Mouse (Mus musculus) midbrain, embryonic 10.5 days (tissue): Measurements from ENCODE around the gene Hdac1. TPM values are rescaled to one million over a fixed set of nuclear protein-coding genes. Genes with fewer than 3 reads are reported as not detected.

Experiments
- DNase-seq: peaks from one replicate; pipeline ENCODE4 v3.0.0-alpha.2; 2017; ENCODE audit warnings: low spot score
- H3K27ac ChIP-seq: fragments of 300-500 bp; sonication (generic); replicated peaks from 2 replicates; pipeline ENCODE4 v1.5.1; 2016; ENCODE audit warnings: mild to moderate bottlenecking
- H3K27me3 ChIP-seq: fragments of 300-500 bp; sonication (generic); 2 replicates; pipeline ENCODE4 v1.6.1; 2016; ENCODE audit warnings: low read depth, mild to moderate bottlenecking; ENCODE audit not compliant: poor library complexity, severe bottlenecking
- H3K36me3 ChIP-seq: fragments of 300-500 bp; sonication (generic); 2 replicates; pipeline ENCODE4 v1.6.1; 2016; ENCODE audit warnings: mild to moderate bottlenecking, moderate library complexity
- H3K4me1 ChIP-seq: fragments of 300-500 bp; sonication (generic); 2 replicates; pipeline ENCODE4 v1.6.1; 2016
- H3K4me3 ChIP-seq: fragments of 300-500 bp; sonication (generic); 2 replicates; pipeline ENCODE4 v1.5.1; 2016; ENCODE audit warnings: mild to moderate bottlenecking, moderate library complexity
- H3K9me3 ChIP-seq: fragments of 300-500 bp; sonication (generic); replicated peaks from 2 replicates; pipeline ENCODE4 v1.6.1; 2016; ENCODE audit warnings: mild to moderate bottlenecking
- WGBS: fragments of 180-500 bp; shearing (Covaris S2); methylation state at CpG from one replicate; pipeline ENCODE4 v1.1.7; 2016; 5-methylcytosine and 5-hydroxymethylcytosine counted together
- polyA plus RNA-seq: library from polyadenylated mRNA; unstranded; fragments of >200 nt; fragmentation: Nextera tagmentation; extraction: Ambion mirVana; gene quantifications from 2 replicates; pipeline ENCODE4 v1.2.1, GENCODE M21; 2016

The Hdac1 gene
- polyA plus RNA-seq, 1 experiment from 2014 or later = 276 TPM

DNA sequence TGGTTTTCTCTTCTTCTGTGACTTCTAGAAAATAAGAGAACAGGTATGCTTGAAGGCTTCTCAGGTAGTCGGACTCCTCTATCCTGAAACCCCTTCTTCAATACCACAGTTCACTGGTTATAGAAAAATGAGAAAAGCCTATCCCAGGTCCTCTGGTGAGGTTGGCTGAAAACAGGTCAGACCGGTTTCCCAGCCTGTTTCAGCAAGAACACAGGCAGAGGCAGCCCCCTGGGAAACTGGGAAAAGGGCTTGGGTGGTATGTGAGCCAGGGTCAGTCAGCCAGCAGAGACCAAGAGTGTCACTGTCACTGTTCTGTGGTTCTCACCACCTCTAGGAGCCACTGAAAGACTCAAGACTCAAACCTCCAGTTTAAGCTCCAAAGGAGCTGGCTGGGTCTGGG, 25.6 kb downstream of the Hdac1 start:
- peaks cover 76% of the 10 kb centered on the region for H3K36me3 ChIP-seq
- H3K9me3 ChIP-seq = no peaks in the 10 kb centered on the region
- WGBS = 60% methylated on average over 2 of the region's 2 CpGs
- H3K4me1 ChIP-seq = peaks cover 34% of the 10 kb centered on the region
- no peaks in the 10 kb centered on the region for H3K27me3 ChIP-seq
- peak overlapping the region; percentile 27; the same call in 1 of the 2 replicates for H3K4me3 ChIP-seq
- no peak for DNase-seq
- H3K27ac ChIP-seq = no peak overlapping the region

- H3K4me3 ChIP-seq = peak overlapping the region; percentile 100
- H3K27ac ChIP-seq = peak overlapping the region; percentile 100
- H3K4me1 ChIP-seq = peaks cover 55% of the 10 kb centered on the region
- no peaks in the 10 kb centered on the region for H3K9me3 ChIP-seq
- DNase-seq = peak; percentile 77
- H3K36me3 ChIP-seq = peaks cover 51% of the 10 kb centered on the region
- WGBS = under 1% methylated on average over 34 of the region's 35 CpGs
- no peaks in the 10 kb centered on the region for H3K27me3 ChIP-seq
Measured at GRCm38 (mm10) chr4:129514300-129514898, 28.1 kb downstream of the Hdac1 start.

- under 1% methylated on average over 40 of the region's 57 CpGs for WGBS
- Histone ChIP-seq H3K27ac (peak overlapping the region; percentile 100), H3K4me3 (peak overlapping the region; percentile 100), H3K9me3 (no peaks in the 10 kb centered on the region), H3K36me3 (peaks cover 47% of the 10 kb centered on the region), H3K27me3 (no peaks in the 10 kb centered on the region), H3K4me1 (peaks cover 61% of the 10 kb centered on the region)
- DNase-seq = no peak
Measured at GRCm38 (mm10) chr4:129513891-129514290, 28.6 kb downstream of the Hdac1 start.

DNA sequence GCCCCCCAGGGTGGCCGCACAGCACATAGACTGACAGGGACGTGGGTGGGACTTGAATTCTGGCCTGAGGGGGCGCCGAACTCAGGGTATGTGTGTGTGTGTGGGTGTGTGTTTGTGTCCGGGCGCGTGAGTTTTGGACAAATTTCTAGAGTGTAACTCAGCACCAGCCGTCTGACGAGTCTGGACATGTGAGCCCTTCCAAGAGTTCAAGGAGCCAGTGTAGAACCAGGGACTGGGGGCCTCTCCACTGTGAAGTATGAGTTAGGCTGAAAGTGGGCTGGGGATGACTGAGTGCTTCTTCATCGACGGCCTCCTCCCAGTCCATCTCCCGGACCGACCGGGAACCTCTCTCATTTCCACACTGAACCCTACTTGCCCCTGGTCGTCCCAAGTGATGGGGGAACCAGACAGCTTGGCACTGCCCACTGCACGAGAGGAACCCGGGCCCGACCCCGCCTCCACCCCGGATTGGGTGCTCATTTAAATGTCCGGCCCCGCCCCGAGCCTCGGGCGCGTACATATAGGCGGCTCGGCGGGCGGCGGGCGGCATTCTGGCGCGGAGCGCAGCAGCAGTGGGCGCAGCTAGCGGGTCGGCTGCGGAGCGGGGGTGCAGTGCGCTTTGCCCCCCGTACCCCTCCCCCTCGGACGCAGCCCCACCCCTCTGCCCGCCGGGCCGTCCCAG, 29.3 kb downstream of the Hdac1 start, which contains the start of gene Marcksl1:
Marcksl1 (plus strand) TSS at position 496 of the 682 bp plus-strand sequence.
- H3K27ac ChIP-seq = peak within 1 kb of the TSS; percentile 100
- H3K4me3 ChIP-seq = peak within 1 kb of the TSS; percentile 100
- 8% methylated on average over 42 of the region's 47 CpGs for WGBS
- peaks cover 40% of the 10 kb centered on the region for H3K36me3 ChIP-seq
- H3K27me3 ChIP-seq = no peaks in the 10 kb centered on the region
- peak; percentile 92 for DNase-seq
- H3K9me3 ChIP-seq = no peaks in the 10 kb centered on the region
- peaks cover 67% of the 10 kb centered on the region for H3K4me1 ChIP-seq

DNA sequence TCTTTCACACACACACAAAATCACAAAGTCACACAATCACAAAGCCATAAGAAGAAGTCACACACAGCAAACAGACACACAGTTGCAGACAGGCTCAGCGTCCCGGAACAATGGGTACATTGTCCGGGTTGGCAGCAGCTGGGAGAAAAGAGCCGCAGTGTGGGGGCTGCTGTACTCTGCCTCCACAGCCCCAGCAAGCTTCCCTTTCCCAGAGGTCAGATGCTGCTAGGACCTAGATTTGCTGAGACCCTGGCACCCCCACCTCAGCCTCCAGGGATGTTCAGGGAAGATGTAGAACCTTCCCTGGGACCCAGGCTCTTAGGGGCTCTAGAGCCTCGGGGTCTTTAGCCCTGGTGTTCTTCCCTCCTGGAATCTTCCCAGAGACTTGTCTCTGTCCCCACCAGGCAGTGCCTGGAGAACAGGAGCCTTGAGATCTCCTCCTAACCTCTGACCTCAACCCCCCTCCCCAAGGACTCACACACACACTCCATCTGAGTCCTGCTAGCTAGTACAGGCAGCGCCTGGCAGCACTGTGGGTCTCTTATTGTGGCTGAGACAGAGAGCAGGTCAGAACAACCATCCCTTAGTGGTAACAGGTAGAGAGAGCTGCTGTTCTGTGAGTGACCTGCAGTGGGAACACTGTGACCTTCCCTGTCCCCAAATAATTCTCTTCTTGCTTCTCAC, 31.0 kb downstream of the Hdac1 start:
- Histone ChIP-seq H3K4me3 (peak overlapping the region; percentile 30), H3K36me3 (peaks cover 24% of the 10 kb centered on the region), H3K27me3 (no peaks in the 10 kb centered on the region), H3K27ac (peak overlapping the region; percentile 100), H3K4me1 (peaks cover 63% of the 10 kb centered on the region), H3K9me3 (no peaks in the 10 kb centered on the region)
- peak; percentile 45 for DNase-seq
- WGBS = 13% methylated on average over 6 of the region's 6 CpGs

GRCm38 (mm10) chr4:129510723-129511412, 31.6 kb downstream of the Hdac1 start:
- Histone ChIP-seq H3K27ac (peak overlapping the region; percentile 100), H3K27me3 (no peaks in the 10 kb centered on the region), H3K4me3 (peak overlapping the region; percentile 30), H3K4me1 (peaks cover 60% of the 10 kb centered on the region), H3K36me3 (peaks cover 17% of the 10 kb centered on the region), H3K9me3 (no peaks in the 10 kb centered on the region)
- WGBS = 41% methylated on average over 6 of the region's 6 CpGs
- DNase-seq = peak; percentile 30

GRCm38 (mm10) chr4:129509650-129510049, 32.9 kb downstream of the Hdac1 start:
- Histone ChIP-seq H3K27me3 (no peaks in the 10 kb centered on the region), H3K27ac (peak overlapping the region; percentile 33), H3K4me1 (peaks cover 48% of the 10 kb centered on the region), H3K36me3 (peaks cover 4% of the 10 kb centered on the region), H3K9me3 (no peaks in the 10 kb centered on the region), H3K4me3 (no peak overlapping the region)
- no peak for DNase-seq
- WGBS = 73% methylated on average over 3 of the region's 3 CpGs

DNA sequence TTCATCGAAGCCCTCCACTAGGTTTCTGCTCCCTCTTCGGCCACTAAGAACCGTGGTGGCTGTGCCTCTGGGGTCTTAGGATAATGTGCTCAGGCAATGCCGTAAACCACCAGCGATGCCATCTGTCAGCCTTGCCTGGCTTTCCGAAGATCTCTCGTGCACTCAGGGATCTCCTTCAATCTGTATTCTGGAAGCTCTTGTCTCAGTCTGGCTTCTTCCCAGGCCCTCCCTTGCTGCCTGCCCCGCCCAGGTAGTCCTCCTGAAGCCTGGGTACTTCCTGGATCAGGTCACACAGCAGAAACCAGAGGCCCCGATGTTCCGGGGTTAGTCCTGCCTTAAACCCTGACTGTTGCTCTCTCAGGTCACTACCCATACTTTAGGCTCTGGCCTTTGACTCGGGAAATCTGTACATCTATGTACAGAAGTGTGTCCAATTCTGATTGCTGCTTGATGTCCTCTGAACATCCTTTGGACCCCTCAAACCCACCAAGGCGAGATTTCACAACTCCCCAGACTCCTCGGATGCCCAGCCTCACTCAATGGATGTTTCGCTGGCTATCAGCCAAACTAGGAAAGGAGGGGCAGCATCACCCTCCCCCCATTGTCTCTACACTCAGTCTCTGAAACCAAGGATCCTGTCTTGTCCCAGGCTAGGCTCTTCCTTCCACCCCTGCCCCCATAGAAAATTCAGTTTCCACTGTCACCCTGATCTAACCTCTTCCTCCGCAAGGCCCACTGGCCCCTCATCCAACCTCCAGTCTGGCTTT, 33.5 kb downstream of the Hdac1 start:
- no peak for DNase-seq
- WGBS = 68% methylated on average over 15 of the region's 15 CpGs
- H3K27ac ChIP-seq = peak overlapping the region; percentile 33
- H3K9me3 ChIP-seq = no peaks in the 10 kb centered on the region
- peaks cover 48% of the 10 kb centered on the region for H3K4me1 ChIP-seq
- H3K27me3 ChIP-seq = no peaks in the 10 kb centered on the region
- H3K4me3 ChIP-seq = no peak overlapping the region; the same call in 1 of the 2 replicates
- no peaks in the 10 kb centered on the region for H3K36me3 ChIP-seq

DNA sequence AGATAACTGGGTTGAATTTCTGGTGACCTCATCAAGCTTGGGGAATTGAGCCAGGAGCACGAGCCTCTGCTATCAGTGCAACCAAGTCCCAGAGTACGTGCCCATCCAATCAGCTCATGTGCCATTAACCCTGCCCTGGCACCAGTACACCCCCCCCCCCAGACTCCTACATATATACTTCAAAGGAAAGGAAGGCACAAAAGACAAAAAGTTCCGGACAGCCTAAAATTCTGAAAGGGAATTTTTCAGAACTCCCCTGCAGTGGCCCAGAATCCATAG, 34.3 kb downstream of the Hdac1 start:
- H3K27ac ChIP-seq = no peak overlapping the region
- no peak overlapping the region for H3K4me3 ChIP-seq
- H3K36me3 ChIP-seq = no peaks in the 10 kb centered on the region
- WGBS = 86% methylated on average over 3 of the region's 3 CpGs
- no peak for DNase-seq
- no peaks in the 10 kb centered on the region for H3K27me3 ChIP-seq
- H3K9me3 ChIP-seq = no peaks in the 10 kb centered on the region
- H3K4me1 ChIP-seq = peaks cover 46% of the 10 kb centered on the region

- H3K4me1 ChIP-seq = peaks cover 40% of the 10 kb centered on the region
- WGBS = 74% methylated on average over 9 of the region's 10 CpGs
Measured at GRCm38 (mm10) chr4:129507434-129508236, 34.9 kb downstream of the Hdac1 start.

DNA sequence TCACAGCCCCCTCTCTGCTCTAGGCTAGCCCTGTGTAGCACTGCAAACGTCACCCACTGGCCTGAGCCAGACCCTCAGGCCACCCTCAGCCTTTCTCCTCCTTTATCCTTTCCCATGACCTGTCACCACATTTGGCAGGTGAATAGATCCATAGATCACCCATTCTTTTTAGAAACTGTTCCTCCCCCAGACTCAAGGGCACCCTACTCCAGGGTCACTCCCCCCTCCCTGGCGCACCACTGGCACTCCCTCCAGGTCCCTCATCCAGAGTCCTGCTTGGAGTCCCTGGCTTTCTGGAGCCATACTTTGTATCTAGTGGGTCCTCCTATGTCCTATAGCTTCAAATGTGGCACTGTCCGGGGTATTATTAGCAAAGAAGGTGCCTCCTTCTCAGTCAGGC, 37.0 kb downstream of the Hdac1 start:
- H3K4me1 ChIP-seq = peaks cover 28% of the 10 kb centered on the region
- no peaks in the 10 kb centered on the region for H3K9me3 ChIP-seq
- H3K27me3 ChIP-seq = no peaks in the 10 kb centered on the region
- no peak for DNase-seq
- H3K27ac ChIP-seq = no peak overlapping the region
- 79% methylated on average over 3 of the region's 3 CpGs for WGBS
- H3K4me3 ChIP-seq = no peak overlapping the region
- no peaks in the 10 kb centered on the region for H3K36me3 ChIP-seq

More at GRCm38 (mm10) chr4:129507434-129508236, 34.9 kb downstream of the Hdac1 start:
- no peaks in the 10 kb centered on the region for H3K27me3 ChIP-seq
- H3K36me3 ChIP-seq = no peaks in the 10 kb centered on the region
- no peak overlapping the region for H3K4me3 ChIP-seq
- no peaks in the 10 kb centered on the region for H3K9me3 ChIP-seq
- no peak for DNase-seq
- no peak overlapping the region for H3K27ac ChIP-seq
